Comparison of ENCODE assay signal across 13 mouse cellular contexts in genomic region chr8:24335709-24336108, GRCm38 (mm10).
"Had no signal": no experiment of that assay in that cellular context is flagged by ENCODE, and none has a peak within 500 bp of the region (broad histone marks: within the 10 kb centered on the region; RNA-seq: fewer than 3 reads in every experiment).

No protein-coding gene starts in this region.

- H3K27ac ChIP-seq: kidney, postnatal 0 days; limb, embryonic 15.5 days; liver, embryonic 12.5 days; midbrain, embryonic 12.5 days had no signal

- H3K4me3 ChIP-seq: limb, embryonic 15.5 days; liver, embryonic 12.5 days; midbrain, embryonic 12.5 days had no signal

- H3K9me3 ChIP-seq: limb, embryonic 15.5 days; liver, embryonic 12.5 days; midbrain, embryonic 12.5 days had no signal

- H3K36me3 ChIP-seq: limb, embryonic 15.5 days; liver, embryonic 12.5 days; midbrain, embryonic 12.5 days had no signal

- H3K27me3 ChIP-seq: limb, embryonic 15.5 days; liver, embryonic 12.5 days; midbrain, embryonic 12.5 days had no signal

- H3K4me2 ChIP-seq: limb, embryonic 15.5 days; liver, embryonic 12.5 days; lung, embryonic 14.5 days; midbrain, embryonic 12.5 days had no signal

- H3K9ac ChIP-seq: limb, embryonic 15.5 days; liver, embryonic 12.5 days; lung, embryonic 14.5 days; midbrain, embryonic 12.5 days had no signal

- DNase-seq: kidney, adult 9 months; kidney, postnatal 36 days; layer of hippocampus, adult 9-11 months; layer of hippocampus, postnatal 36 days; lung, embryonic 14.5 days; lung, postnatal 10 days; lung, postnatal 4 days; right cerebral cortex, postnatal 25 days; thymus, postnatal 4 days had no signal

- H3K4me1 ChIP-seq: liver, embryonic 12.5 days; midbrain, embryonic 12.5 days had no signal

- ATAC-seq: liver, embryonic 12.5 days had no signal
